Mouse (Mus musculus): ENCODE measurements around the gene Ppp1r9b.

- TF ChIP-seq POLR2A (IDR thresholded peaks at IDR 0.05; ENCODE audit: low read depth, low read length) (no peak), CTCF (IDR thresholded peaks at IDR 0.05; ENCODE audit: extremely low read depth, insufficient read length, insufficient replicate concordance, low read depth, low read length) (no peak)
Observed at GRCm38 (mm10) chr11:95010141-95010739, 19.4 kb downstream of the Ppp1r9b start.
